Mouse (Mus musculus) mammary gland, adult 2 months (tissue): Measurements from ENCODE around the gene Rnaseh2c. TPM values are rescaled to one million over a fixed set of nuclear protein-coding genes. Genes with fewer than 3 reads are reported as not detected.

ENCODE experiments used
- polyA plus RNA-seq: library from polyadenylated mRNA; depleted of rRNA; stranded (reverse); fragments of >200 nt; gene quantifications from 2 replicates; pipeline ENCODE4 v1.2.3, GENCODE M21; 2012; ENCODE audit warnings: low replicate concordance; rRNA removed

Gene Rnaseh2c
- 35.9 and 66.4 TPM in 2 replicates for polyA plus RNA-seq

DNA sequence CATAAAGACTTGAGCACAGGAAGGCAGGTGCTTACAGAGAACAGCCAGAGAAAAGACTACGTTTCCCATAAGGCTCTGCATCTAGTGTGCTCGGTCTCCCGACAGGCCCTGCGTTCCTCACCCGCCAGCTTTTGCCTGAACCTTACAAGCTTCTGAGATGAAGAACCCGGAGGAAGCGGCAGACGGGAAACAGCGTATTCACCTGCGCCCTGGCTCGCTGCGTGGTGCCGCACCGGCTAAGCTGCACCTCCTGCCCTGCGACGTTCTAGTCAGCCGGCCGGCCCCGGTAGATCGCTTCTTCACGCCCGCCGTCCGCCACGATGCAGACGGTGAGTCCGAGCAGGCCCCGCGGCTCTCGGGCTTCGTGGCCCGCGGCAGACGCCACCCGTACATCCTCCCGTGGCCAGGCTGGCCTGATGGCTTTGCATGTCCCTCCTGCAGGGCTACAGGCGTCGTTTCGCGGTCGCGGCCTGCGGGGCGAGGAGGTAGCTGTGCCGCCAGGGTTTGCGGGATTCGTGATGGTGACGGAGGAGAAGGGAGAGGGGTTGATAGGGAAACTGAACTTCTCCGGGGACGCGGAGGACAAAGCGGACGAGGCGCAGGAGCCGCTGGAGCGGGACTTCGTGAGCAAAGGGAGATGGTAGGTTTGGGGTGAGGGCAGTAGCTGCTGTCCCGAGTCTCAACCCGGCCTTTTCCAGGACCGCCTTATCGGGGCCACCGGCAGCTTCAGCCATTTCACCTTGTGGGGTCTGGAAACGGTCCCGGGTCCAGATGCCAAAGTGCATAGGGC is at the start of gene Rnaseh2c:
Gene Rnaseh2c (plus strand): TSS at position 122 of the 790 bp plus-strand sequence.

DNA sequence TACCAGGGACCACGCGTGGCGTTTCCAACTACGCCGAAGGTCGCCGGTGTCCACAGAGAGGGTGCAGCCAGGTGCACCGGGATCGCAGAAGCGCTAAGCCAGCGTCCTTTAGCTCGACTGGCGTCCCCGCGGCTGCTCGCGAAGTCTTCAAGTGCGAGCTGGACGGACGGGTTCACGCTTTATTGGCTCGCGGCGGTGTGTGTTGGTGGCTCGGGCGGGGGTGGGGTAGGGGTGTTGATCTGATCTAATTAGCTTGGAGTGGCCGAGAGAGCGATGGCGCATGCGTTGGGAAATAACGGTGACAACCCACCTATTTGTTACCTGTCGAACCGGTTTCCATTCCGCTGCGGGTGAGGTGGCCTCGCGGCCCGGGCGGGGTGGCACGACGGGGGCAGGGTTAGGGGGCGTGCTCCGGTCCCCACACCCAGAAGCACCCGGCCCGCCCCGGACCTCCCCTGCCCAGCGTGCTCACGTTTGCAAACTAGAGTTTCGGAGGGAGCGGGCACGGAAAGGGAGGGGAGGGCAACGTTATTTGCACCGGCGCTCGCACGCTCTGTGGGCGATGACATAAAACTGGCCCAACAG is 41.1 kb upstream of the Rnaseh2c start, which contains the start of gene Ovol1:
Gene Ovol1 (minus strand): TSS at position 190 of the 585 bp plus-strand sequence.

DNA sequence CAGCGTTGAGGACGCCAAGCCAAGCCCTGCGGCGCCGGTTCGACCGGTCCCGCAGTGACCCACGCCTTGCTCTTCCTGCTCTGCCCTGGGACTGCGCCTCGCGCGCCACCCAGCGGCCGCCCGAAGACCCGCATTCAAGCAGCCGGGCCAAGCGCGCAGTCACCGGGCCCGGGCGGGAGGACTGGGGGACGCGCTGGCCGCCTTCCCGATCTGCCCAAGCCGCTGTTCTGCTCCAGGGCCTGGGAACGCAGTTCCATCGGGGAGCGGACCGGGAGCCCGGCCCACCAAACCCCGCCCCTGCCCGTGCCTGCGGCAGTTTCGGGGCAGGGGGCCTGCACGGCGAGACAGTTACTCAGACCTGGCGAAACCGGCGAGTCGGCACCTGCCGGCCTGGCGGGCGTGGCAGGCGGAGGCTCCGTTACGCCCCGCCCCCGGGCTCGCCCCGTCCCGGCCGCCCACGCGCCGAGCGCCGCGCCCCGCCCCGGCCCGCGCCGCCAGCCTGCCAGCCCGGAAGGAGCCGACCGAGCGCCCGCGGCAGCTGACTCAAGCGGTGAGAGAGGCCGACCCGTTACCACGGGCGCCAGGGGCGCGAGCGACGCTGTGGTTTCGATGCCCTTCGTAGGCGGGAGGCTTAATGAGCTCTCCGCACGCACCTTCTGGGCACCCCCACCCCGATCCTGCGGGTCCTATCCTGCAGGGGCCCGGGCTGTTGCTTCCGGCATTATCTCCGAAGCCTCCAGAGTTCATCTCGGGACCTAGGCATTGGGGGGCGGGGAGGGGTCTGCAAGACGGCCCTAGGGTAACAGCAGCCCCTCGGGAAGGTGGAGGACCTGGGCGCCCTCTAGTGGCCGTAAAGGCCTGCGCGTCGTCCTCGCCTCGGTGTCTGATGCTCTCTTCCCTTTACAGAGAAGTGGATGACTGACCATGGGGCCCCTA is 33.9 kb upstream of the Rnaseh2c start, which contains the start of gene Ap5b1:
Gene Ap5b1 (plus strand): TSS at position 492 of the 936 bp plus-strand sequence.

DNA sequence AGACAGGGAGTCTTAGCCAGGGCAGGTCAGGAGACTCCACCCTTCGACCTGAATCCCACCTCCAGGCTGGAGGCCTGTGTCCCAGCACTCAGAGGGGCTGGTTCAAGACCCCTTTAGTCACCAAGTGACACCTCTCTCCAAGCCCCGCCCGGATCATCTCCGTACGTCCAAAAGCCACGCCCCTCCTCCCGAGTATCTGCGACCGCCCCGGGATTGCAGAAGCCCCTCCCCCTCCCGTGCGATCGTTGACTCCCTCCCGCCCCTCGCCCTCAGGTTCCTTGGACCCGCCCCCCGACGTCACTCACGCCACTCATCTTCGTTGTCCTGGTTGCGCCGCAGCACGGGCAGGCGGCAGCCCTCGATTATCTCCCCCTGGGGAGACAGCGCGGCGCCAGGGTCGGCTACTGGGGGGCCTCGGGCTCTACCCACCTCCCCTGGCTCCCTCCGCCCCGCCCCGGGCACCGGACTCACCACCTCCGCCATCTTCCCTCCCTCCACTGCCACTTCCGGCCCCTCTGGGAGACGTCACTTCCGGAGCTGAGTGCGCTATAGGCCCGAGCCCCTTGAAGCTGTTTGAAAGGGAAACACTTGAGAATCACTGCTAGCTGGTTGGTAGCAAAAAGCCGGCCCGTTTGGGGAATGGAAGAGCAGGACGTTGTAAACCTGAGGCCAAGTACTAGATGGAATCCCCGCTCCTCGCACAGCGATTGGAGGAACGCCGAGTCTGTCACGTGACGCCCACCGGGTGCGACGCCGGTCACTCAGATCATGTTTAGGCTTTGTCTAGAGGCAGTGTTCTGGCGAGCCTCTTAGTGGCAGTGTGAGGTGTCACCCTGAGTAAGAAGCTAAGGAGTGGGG is 8.1 kb downstream of the Rnaseh2c start, which contains the start of gene Kat5:
Gene Kat5 (minus strand): TSS at position 691 of the 858 bp plus-strand sequence.

DNA sequence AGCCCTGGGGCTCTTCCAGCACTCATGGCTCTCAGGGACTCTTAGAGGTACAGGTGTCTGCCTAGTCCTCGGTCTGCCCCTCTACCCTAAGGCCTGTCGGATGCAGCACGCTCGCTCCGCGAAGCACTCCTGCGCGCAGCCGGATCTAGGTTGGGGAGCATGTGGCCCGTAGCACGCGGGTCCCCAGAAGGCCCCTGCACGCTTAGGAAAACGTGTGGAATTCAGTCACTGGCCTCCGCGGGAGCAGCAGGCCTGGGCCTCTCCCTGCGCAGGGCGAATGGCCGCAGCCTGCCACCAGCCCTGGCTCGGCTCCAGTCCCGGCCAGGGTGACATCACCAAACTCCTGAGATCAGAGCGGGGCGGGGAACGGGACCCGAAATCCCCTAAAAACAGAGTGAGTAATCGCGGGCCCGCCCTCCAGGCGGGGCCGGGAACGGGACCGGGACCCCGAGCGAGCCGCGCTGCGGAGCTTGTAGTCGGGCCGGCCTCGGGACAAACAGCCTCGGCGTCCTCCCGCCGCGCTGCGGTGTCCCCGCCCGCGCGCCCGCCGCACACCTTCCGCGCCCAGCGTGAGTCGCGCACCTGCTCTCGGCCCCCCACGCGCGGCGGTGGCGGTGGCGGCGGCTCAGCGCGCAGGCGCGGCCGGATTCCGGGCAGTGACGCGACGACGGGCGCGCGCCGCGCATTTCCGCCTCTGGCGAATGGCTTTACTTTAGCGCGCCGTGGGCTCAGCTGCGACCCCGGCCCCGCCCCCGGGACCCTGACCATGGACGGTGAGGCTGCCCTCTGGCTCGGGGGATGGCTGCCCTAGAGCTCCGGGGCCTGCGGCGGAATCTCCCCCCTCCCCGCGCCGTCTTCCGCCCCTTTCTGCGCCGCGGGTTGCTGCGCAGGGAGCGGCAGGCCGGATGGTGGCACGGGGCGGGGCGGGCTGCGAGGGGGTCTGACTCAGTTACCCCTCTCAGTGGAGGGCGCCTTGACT is 35.7 kb downstream of the Rnaseh2c start, which contains the start of gene Rela:
Gene Rela (plus strand): TSS at position 415 of the 979 bp plus-strand sequence.

Other genes with a start within 250 kb of the Rnaseh2c start
- 14.3 and 25.0 TPM in 2 replicates for gene Eif1ad, start 235.1 kb upstream of the Rnaseh2c start, polyA plus RNA-seq
- 85.0 and 196 TPM in 2 replicates for gene Banf1, start 234.7 kb upstream of the Rnaseh2c start, polyA plus RNA-seq
- gene Sart1, start 213.2 kb upstream of the Rnaseh2c start, polyA plus RNA-seq: 13.2 and 16.5 TPM in 2 replicates
- not detected in 2 replicates for gene Tsga10ip, start 199.3 kb upstream of the Rnaseh2c start, polyA plus RNA-seq
- gene Drap1, start 176.9 kb upstream of the Rnaseh2c start, polyA plus RNA-seq: 111 and 116 TPM in 2 replicates
- 112 and 118 TPM in 2 replicates for gene AI837181, start 176.7 kb upstream of the Rnaseh2c start, polyA plus RNA-seq
- 0.13 and 0.75 TPM in 2 replicates for gene Fosl1, start 154.3 kb upstream of the Rnaseh2c start, polyA plus RNA-seq
- gene Ccdc85b, start 144.0 kb upstream of the Rnaseh2c start, polyA plus RNA-seq: 5.0 and 11.5 TPM in 2 replicates
- gene Fibp, start 141.3 kb upstream of the Rnaseh2c start, polyA plus RNA-seq: 106 and 133 TPM in 2 replicates
- 27.5 and 30.7 TPM in 2 replicates for gene Ctsw, start 133.4 kb upstream of the Rnaseh2c start, polyA plus RNA-seq
- gene Efemp2, start 127.9 kb upstream of the Rnaseh2c start, polyA plus RNA-seq: 96.9 and 98.4 TPM in 2 replicates
- 47.4 and 58.4 TPM in 2 replicates for gene Mus81, start 113.5 kb upstream of the Rnaseh2c start, polyA plus RNA-seq
- gene Cfl1, start 111.4 kb upstream of the Rnaseh2c start, polyA plus RNA-seq: 576 and 751 TPM in 2 replicates
- gene 1700020D05Rik, start 98.1 kb upstream of the Rnaseh2c start, polyA plus RNA-seq: 1.1 and 1.7 TPM in 2 replicates
- 11.3 and 16.3 TPM in 2 replicates for gene Snx32, start 91.3 kb upstream of the Rnaseh2c start, polyA plus RNA-seq
- 2.4 and 2.5 TPM in 2 replicates for gene Ovol1, start 41.2 kb upstream of the Rnaseh2c start, polyA plus RNA-seq
- gene Ap5b1, start 33.8 kb upstream of the Rnaseh2c start, polyA plus RNA-seq: 11.5 and 27.2 TPM in 2 replicates
- 50.4 and 55.5 TPM in 2 replicates for gene Kat5, start 8.4 kb downstream of the Rnaseh2c start, polyA plus RNA-seq
- gene Rela, start 35.6 kb downstream of the Rnaseh2c start, polyA plus RNA-seq: 102 and 116 TPM in 2 replicates
- 130 and 371 TPM in 2 replicates for gene Sipa1, start 61.8 kb downstream of the Rnaseh2c start, polyA plus RNA-seq
- gene Map3k11, start 86.9 kb downstream of the Rnaseh2c start, polyA plus RNA-seq: 73.1 and 141 TPM in 2 replicates
- gene Pcnx3, start 87.0 kb downstream of the Rnaseh2c start, polyA plus RNA-seq: 137 and 266 TPM in 2 replicates
- gene Kcnk7, start 102.5 kb downstream of the Rnaseh2c start, polyA plus RNA-seq: 0.83 and 0.94 TPM in 2 replicates
- gene Ehbp1l1, start 124.4 kb downstream of the Rnaseh2c start, polyA plus RNA-seq: 92.5 and 93.1 TPM in 2 replicates
- gene Fam89b, start 127.8 kb downstream of the Rnaseh2c start, polyA plus RNA-seq: 237 and 392 TPM in 2 replicates
- gene Ltbp3, start 139.0 kb downstream of the Rnaseh2c start, polyA plus RNA-seq: 222 and 329 TPM in 2 replicates
- gene Scyl1, start 169.5 kb downstream of the Rnaseh2c start, polyA plus RNA-seq: 105 and 131 TPM in 2 replicates